Mouse (Mus musculus): ENCODE results near the gene Dhps. TPM values are rescaled to one million over a fixed set of nuclear protein-coding genes. Genes with fewer than 3 reads are reported as not detected.
"Not testable (repeated sequence)": the region's sequence is repeated elsewhere in the genome, so short reads cannot be mapped to it uniquely, and the experiment has no call there.

The Dhps gene
- polyA plus RNA-seq, 1 experiment from 2014 or later = 28.6 TPM

DNA sequence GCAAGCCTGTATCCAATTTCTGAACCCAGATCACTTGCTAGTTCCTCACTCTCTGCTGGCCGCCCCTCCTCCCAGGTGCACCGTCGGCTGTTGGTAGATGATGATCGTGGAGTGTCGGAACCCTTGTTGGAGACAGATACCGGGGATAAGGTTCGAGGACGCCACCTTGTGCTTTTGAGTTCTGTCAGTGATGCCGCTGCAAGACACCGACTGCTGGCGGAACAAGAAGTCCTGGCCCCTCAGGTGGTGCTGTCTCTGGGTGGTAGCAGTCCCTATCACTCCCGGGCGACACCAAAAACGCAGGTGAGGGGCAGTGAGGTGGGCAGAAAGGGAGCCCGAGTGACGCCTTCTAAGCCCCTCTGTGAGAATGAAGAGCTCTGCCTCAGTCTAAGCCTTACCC is 24.6 kb downstream of the Dhps start:
- 92% methylated on average over 16 of the region's 16 CpGs for WGBS (ENCODE audit: missing documents)

DNA sequence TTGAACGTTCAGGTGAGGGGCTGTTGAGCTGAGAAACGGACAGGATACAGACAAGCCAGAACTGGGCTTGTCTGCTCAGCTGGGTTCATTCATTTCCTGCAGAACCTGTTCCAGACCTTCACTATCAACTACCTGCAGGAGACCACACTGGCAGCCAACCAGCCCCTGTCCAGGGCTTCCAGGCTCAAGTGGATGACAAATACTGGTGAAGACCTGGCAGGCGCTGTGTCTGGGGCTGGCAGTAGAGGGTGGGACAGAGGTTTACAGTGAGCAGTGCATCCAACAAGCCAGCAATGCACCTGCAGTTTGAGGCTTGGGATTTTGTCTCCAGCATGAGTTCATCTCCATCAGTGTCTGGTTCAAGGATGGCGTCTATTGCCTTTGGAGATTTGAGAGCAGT is 25.3 kb downstream of the Dhps start:
- peaks cover 61% of the 10 kb centered on the region for H3K36me3 ChIP-seq (ENCODE audit: inconsistent target)
- H3K27ac ChIP-seq = no peak overlapping the region
- H3K79me2 ChIP-seq (ENCODE audit: inconsistent target) = no peaks in the 10 kb centered on the region
- H3K4me3 ChIP-seq (ENCODE audit: inconsistent target) = no peak overlapping the region
- WGBS (ENCODE audit: missing documents) = 89% methylated on average over 4 of the region's 4 CpGs

More for the DNA sequence above, 24.6 kb downstream of the Dhps start:
- no peak overlapping the region for H3K4me3 ChIP-seq (ENCODE audit: inconsistent target)
- no peaks in the 10 kb centered on the region for H3K79me2 ChIP-seq (ENCODE audit: inconsistent target)
- no peak overlapping the region for H3K27ac ChIP-seq
- peaks cover 68% of the 10 kb centered on the region for H3K36me3 ChIP-seq (ENCODE audit: inconsistent target)

DNA sequence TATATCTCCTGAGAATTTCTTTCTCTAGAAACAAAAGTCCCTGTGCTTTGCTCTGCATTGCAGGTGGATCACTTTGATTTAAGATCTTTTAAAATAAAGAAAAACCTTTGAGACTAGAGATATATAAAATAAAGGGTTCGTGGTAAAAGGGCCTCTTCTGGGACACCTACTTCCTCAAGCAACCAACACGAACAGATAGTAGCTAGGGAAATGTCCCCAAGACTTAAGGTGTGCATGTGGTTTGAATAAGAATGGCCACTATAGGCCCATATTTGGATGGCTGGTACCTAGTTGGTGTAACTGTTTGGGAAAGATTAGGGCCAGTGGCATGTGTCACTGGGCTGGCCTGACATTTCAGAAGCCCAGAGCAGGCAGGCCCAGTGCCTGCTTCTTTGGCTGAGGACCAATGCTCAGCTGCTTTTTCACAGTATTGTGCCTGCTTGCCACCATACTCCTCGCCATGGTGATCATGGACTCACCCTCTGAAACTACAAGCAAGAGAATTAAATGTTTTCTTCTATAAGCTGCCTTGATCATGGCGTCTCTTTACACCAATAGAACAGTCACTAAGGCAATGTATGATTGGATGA is 28.6 kb downstream of the Dhps start:
- Histone ChIP-seq H3K4me3 (ENCODE audit: inconsistent target) (no peak overlapping the region), H3K79me2 (ENCODE audit: inconsistent target) (no peaks in the 10 kb centered on the region), H3K36me3 (ENCODE audit: inconsistent target) (peaks cover 34% of the 10 kb centered on the region), H3K27ac (no peak overlapping the region)
- 65% methylated on average over 4 of the region's 4 CpGs for WGBS (ENCODE audit: missing documents)

DNA sequence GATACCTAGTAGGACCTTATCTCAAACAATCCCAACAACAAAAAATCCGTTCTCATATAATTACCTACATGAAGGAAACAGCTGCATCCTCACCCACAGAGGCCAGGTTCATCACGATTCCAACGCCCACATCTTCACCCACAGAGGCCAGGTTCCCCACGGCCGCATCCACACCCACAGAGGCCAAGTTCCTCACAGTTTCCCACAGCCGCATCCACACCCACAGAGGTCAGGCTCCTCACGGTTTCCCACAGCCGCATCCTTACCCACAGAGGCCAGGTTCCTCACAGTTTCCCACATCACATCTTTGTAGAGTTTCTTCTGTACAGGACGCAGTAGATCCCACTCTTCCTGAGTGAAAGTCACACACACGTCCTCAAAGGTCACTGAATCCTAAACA is 41.7 kb downstream of the Dhps start:
- WGBS (ENCODE audit: missing documents) = 88% methylated on average over 10 of the region's 10 CpGs
- peaks cover 16% of the 10 kb centered on the region; the same call in 1 of the 2 replicates for H3K36me3 ChIP-seq (ENCODE audit: inconsistent target)
- H3K4me3 ChIP-seq (ENCODE audit: inconsistent target) = no peak overlapping the region
- H3K79me2 ChIP-seq (ENCODE audit: inconsistent target) = no peaks in the 10 kb centered on the region
- no peak overlapping the region for H3K27ac ChIP-seq

DNA sequence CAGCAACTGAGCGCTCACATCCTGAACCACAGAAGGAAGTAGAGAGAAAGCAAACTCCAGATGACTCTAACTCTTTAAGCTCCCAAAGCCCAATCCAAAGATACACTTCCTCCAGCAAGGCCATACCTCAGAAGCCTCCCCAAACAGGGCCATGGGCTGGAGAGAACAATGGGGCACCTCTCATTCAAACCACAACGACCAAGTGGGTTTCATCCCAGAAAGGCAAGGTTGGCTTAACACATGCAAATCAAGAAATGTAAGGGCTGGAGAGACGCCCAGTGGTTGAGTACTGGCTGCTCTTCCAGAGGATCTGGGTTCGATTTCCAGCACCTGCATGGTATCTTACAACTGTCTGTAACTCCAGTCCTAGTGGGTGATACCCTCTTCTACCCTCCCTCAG is 43.9 kb downstream of the Dhps start:
- 83% methylated on average over 4 of the region's 4 CpGs for WGBS (ENCODE audit: missing documents)
- no peak overlapping the region for H3K27ac ChIP-seq
- H3K36me3 ChIP-seq (ENCODE audit: inconsistent target) = peaks cover 6% of the 10 kb centered on the region; the same call in 1 of the 2 replicates
- no peaks in the 10 kb centered on the region for H3K79me2 ChIP-seq (ENCODE audit: inconsistent target)
- H3K4me3 ChIP-seq (ENCODE audit: inconsistent target) = no peak overlapping the region

DNA sequence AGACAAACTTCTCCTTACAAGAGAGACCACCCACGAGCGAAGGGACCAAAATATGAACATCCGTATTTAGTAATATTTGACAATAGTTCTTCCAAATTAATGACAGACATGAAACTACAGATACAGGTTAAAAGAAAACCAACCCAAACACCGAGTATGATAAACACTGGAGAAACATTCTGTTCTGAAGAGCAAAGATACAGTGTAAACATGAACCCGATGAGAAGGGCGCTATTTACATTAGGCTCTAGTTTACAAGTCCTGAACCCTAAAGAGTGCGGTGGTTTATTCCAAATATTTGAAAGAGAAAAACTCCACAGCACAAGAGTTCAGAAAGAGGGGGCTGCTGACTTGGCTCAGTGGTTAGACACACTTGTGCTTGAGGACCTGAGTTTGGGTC is 45.4 kb downstream of the Dhps start:
- no peaks in the 10 kb centered on the region for H3K79me2 ChIP-seq (ENCODE audit: inconsistent target)
- H3K4me3 ChIP-seq (ENCODE audit: inconsistent target) = no peak overlapping the region
- H3K36me3 ChIP-seq (ENCODE audit: inconsistent target) = no peaks in the 10 kb centered on the region
- WGBS (ENCODE audit: missing documents) = 92% methylated on average over 7 of the region's 7 CpGs
- no peak overlapping the region for H3K27ac ChIP-seq

DNA sequence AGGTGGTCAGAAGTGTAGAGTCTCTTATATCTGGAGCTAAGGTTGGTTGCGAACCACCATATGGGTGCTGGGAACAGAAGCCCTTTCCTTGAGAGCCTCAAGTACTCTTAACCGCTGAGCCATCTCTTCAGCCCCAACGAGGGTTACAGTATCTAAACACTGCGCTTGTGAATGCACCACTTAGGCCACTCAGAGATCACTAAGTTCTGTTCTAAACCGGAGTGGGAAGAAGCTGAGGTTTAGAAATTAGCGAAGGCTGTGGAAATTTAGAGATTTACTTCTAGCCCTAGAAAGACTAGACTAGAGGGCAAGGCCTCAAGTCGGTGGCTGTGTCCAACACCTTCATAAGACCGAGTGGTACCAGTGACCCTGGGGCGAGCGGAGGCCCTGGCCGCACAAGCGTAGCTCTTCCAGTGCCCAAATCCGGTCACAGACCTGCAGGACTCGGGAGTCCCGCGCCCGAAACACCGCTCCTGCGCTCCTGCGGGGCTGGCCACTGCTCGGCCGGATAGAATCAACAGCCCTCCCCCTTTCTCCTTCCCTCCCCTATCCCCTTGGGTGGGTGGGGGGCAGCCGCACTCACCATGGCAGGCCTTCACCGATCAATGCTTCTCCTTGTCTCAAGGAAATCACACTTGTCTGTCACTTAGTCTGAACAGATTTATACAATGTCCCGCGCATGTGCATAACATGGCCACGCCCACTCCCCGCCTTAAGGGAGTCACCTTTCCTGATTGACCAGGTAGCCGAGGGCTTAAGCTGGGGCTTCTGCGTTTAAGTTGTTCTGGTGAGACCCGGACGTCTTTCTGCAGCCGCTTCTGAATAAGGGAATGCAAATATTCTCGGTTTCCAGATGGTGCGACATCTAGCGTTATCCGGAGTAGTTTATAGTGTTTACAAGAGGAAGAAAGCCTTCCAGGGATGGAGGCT is 47.8 kb downstream of the Dhps start:
- peak overlapping the region; percentile 44 for H3K4me3 ChIP-seq (ENCODE audit: inconsistent target)
- H3K79me2 ChIP-seq (ENCODE audit: inconsistent target) = no peaks in the 10 kb centered on the region
- no peaks in the 10 kb centered on the region for H3K36me3 ChIP-seq (ENCODE audit: inconsistent target)
- 19% methylated on average over 37 of the region's 37 CpGs for WGBS (ENCODE audit: missing documents)
- no peak overlapping the region for H3K27ac ChIP-seq

DNA sequence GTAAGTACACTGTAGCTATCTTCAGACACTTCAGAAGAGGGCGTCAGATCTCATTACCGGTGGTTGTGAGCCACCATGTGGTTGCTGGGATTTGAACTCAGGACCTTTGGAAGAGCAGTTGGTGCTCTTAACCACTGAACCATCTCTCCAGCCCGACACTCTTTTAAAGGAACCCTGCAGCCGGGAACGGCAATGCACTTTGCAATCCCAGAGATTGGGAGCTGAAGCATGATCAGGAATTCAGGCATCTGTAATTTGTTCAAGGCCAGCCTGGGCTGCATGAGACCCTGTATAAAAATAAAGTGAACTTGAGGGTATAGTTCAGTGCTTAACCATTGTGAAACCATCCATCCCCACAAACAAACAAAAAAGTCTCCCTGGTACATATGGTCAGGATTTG is 48.7 kb downstream of the Dhps start:
- not testable (repeated sequence) for H3K79me2 ChIP-seq (ENCODE audit: inconsistent target); H3K36me3 ChIP-seq (ENCODE audit: inconsistent target); H3K27ac ChIP-seq; H3K4me3 ChIP-seq (ENCODE audit: inconsistent target)
- WGBS (ENCODE audit: missing documents) = 90% methylated on average over 5 of the region's 5 CpGs

DNA sequence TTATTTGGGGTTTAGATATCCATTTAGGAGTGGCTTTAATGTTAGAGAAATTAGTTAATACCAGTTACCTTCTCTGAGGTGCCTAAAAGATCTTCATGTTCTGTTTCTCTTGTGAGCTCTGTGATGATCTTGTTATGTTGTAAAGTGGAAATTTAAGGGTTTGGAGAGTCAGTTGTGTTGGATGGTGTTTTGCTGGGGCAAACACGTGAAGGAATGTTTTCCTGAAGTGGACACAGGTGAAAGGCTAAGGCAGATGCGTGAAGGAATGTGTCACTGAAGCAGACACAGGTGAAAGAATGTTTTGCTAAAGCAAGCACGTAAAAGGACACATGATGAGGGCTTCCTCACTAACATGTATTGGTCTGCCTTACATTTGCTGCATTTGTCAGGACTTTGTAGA is 51.4 kb downstream of the Dhps start, which contains the start of gene Zfp791:
TSS of gene Zfp791 (minus strand) at position 101 of the 400 bp plus-strand sequence.
- WGBS (ENCODE audit: missing documents) = 86% methylated on average over 3 of the region's 3 CpGs
- Histone ChIP-seq H3K79me2 (ENCODE audit: inconsistent target) (no peaks in the 10 kb centered on the region), H3K36me3 (ENCODE audit: inconsistent target) (no peaks in the 10 kb centered on the region), H3K4me3 (ENCODE audit: inconsistent target) (no peak within 1 kb of the TSS), H3K27ac (no peak within 1 kb of the TSS)

DNA sequence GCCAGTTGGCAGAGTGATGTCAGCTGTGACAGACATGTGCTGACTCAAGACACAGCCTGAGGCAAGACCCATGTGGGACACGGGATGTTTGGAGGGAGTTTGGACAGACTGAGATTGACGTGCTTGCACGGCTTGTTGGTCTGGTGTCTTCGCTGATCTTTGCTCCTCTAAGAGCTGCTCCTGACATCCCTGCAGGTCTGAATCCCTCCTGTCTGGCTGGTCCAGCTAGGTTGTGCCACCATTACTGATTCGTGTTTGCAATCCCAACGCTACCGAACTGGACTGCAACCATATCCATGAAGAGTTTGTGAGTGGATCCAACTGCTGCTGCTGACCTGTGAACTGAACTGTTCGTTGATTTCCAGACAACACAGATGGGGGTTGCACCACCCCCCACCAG is 52.1 kb downstream of the Dhps start:
- Histone ChIP-seq H3K27ac (no peak overlapping the region), H3K4me3 (ENCODE audit: inconsistent target) (no peak overlapping the region), H3K36me3 (ENCODE audit: inconsistent target) (no peaks in the 10 kb centered on the region), H3K79me2 (ENCODE audit: inconsistent target) (no peaks in the 10 kb centered on the region)
- WGBS (ENCODE audit: missing documents) = 90% methylated on average over 8 of the region's 8 CpGs

Other genes with a start within 250 kb of the Dhps start
- 1.2 to 3.3 TPM (median 2.9 TPM) in 3 replicates for gene Dand5, start 248.9 kb upstream of the Dhps start, polyA plus RNA-seq (2018)
- 5.8 to 13.9 TPM (median 8.6 TPM) in 3 replicates for gene Gadd45gip1, start 240.2 kb upstream of the Dhps start, polyA plus RNA-seq (2018)
- gene Rad23a, start 231.1 kb upstream of the Dhps start, polyA plus RNA-seq (2018) = 49.2 to 87.2 TPM (median 79.3 TPM) in 3 replicates
- 836 to 3,382 TPM (median 1,154 TPM) in 3 replicates for gene Calr, start 224.8 kb upstream of the Dhps start, polyA plus RNA-seq (2018)
- gene Farsa, start 214.8 kb upstream of the Dhps start, polyA plus RNA-seq (2018) = 24.5 to 43.1 TPM (median 29.5 TPM) in 3 replicates
- gene Syce2, start 199.6 kb upstream of the Dhps start, polyA plus RNA-seq (2018) = 7.0 to 30.9 TPM (median 18.1 TPM) in 3 replicates
- 11.1 to 13.7 TPM (median 12.0 TPM) in 3 replicates for gene Gcdh, start 177.8 kb upstream of the Dhps start, polyA plus RNA-seq (2018)
- 0.09 TPM in 1 of 3 replicates, not detected in the others for gene Klf1, start 169.8 kb upstream of the Dhps start, polyA plus RNA-seq (2018)
- 160 to 211 TPM (median 178 TPM) in 3 replicates for gene Dnase2a, start 163.2 kb upstream of the Dhps start, polyA plus RNA-seq (2018)
- 0.04 to 0.06 TPM in 2 of 3 replicates, not detected in the other for gene Mast1, start 134.4 kb upstream of the Dhps start, polyA plus RNA-seq (2018)
- gene Rtbdn, start 124.8 kb upstream of the Dhps start, polyA plus RNA-seq (2018) = not detected in 3 replicates
- not detected in 3 replicates for gene Gm49661, start 102.3 kb upstream of the Dhps start, polyA plus RNA-seq (2018)
- 77.7 to 148 TPM (median 146 TPM) in 3 replicates for gene Prdx2, start 102.2 kb upstream of the Dhps start, polyA plus RNA-seq (2018)
- 15.9 to 39.3 TPM (median 26.2 TPM) in 3 replicates for gene Rnaseh2a, start 102.0 kb upstream of the Dhps start, polyA plus RNA-seq (2018)
- 26.1 to 86.4 TPM (median 61.3 TPM) in 3 replicates for gene Junb, start 93.0 kb upstream of the Dhps start, polyA plus RNA-seq (2018)
- 4.9 to 10.9 TPM (median 6.1 TPM) in 3 replicates for gene Hook2, start 81.2 kb upstream of the Dhps start, polyA plus RNA-seq (2018)
- not detected in 3 replicates for gene Best2, start 57.2 kb upstream of the Dhps start, polyA plus RNA-seq (2018)
- gene Asna1, start 46.5 kb upstream of the Dhps start, polyA plus RNA-seq (2018) = 120 to 138 TPM (median 122 TPM) in 3 replicates
- 143 to 170 TPM (median 168 TPM) in 3 replicates for gene Trir, start 44.9 kb upstream of the Dhps start, polyA plus RNA-seq (2018)
- gene Tnpo2, start 34.8 kb upstream of the Dhps start, polyA plus RNA-seq (2018) = 14.1 to 30.6 TPM (median 26.6 TPM) in 3 replicates
- 4.8 to 12.5 TPM (median 8.4 TPM) in 3 replicates for gene Fbxw9, start 11.7 kb upstream of the Dhps start, polyA plus RNA-seq (2018)
- gene Gm5741, start 3.8 kb upstream of the Dhps start, polyA plus RNA-seq (2018) = not detected in 3 replicates
- gene Wdr83os, start 9.0 kb downstream of the Dhps start, polyA plus RNA-seq (2018) = 66.3 to 79.6 TPM (median 68.7 TPM) in 3 replicates
- gene Wdr83, start 9.5 kb downstream of the Dhps start, polyA plus RNA-seq (2018) = 13.5 to 19.5 TPM (median 15.7 TPM) in 3 replicates
- 375 to 585 TPM (median 491 TPM) in 3 replicates for gene Man2b1, start 11.5 kb downstream of the Dhps start, polyA plus RNA-seq (2018)
- gene Zfp791, start 51.3 kb downstream of the Dhps start, polyA plus RNA-seq (2018) = 1.2 to 2.6 TPM (median 1.4 TPM) in 3 replicates
- gene Cks1brt, start 80.2 kb downstream of the Dhps start, polyA plus RNA-seq (2018) = not detected in 3 replicates
- not detected in 3 replicates for gene Olfr371, start 154.2 kb downstream of the Dhps start, polyA plus RNA-seq (2018)
- gene Orc6, start 227.9 kb downstream of the Dhps start, polyA plus RNA-seq (2018) = 10.2 to 36.3 TPM (median 12.3 TPM) in 3 replicates
- 167 to 195 TPM (median 180 TPM) in 3 replicates for gene Vps35, start 228.0 kb downstream of the Dhps start, polyA plus RNA-seq (2018)